Mouse (Mus musculus) lung, adult 2 months (tissue): ENCODE data around the gene D17Wsu92e. TPM values are rescaled to one million over a fixed set of nuclear protein-coding genes. Genes with fewer than 3 reads are reported as not detected.
"Not testable (repeated sequence)": the region's sequence is repeated elsewhere in the genome, so short reads cannot be mapped to it uniquely, and the experiment has no call there.

Source experiments
- DNase-seq: peaks from one replicate; pipeline ENCODE4 v3.0.0; 2022
- H3K4me1 ChIP-seq: fragments of 200-500 bp; 2 replicates; pipeline ENCODE4 v1.6.1; 2011; ENCODE audit warnings: low read length; ENCODE audit not compliant: control insufficient read depth, insufficient read depth
- H3K4me3 ChIP-seq: fragments of 200-500 bp; replicated peaks from 2 replicates; pipeline ENCODE3; 2011; ENCODE audit warnings: low read depth, mild to moderate bottlenecking, control low read depth, low read length; ENCODE audit errors: extremely low read depth
- CTCF ChIP-seq: fragments of 200-500 bp; IDR thresholded peaks from 2 replicates; pipeline ENCODE4 v1.5.1; 2011; ENCODE audit warnings: mild to moderate bottlenecking, low read length, control low read depth; ENCODE audit not compliant: insufficient read depth
- POLR2A ChIP-seq: fragments of 200-500 bp; IDR thresholded peaks from 2 replicates; pipeline ENCODE4 v1.6.1; 2011; ENCODE audit warnings: low read depth, mild to moderate bottlenecking, control low read depth, low read length, borderline replicate concordance; ENCODE audit errors: extremely low read depth
- WGBS: fragments of 180-500 bp; shearing (Covaris S2); methylation state at CpG from one replicate; pipeline ENCODE4 v1.1.7; 2018; 5-methylcytosine and 5-hydroxymethylcytosine counted together
- polyA plus RNA-seq: library from polyadenylated mRNA; depleted of rRNA; stranded (reverse); fragments of >200 nt; gene quantifications from 2 replicates; pipeline ENCODE4 v1.2.3, GENCODE M21; 2012

The D17Wsu92e gene
- polyA plus RNA-seq, 1 experiment, result 131 TPM

- peak overlapping the region; percentile 93 for H3K4me3 ChIP-seq
- H3K4me1 ChIP-seq, result peaks cover 2% of the 10 kb centered on the region; the same call in 1 of the 2 replicates
- whole genome bisulfite sequencing, result 2% methylated on average over 35 of the region's 35 CpGs
- DNase-seq, result peak; percentile 94
- no peak for TF ChIP-seq CTCF
- peak; percentile 89 for TF ChIP-seq POLR2A
These were observed 19.2 kb upstream of the D17Wsu92e start for GRCm38 (mm10) chr17:27839469-27840252.

DNA sequence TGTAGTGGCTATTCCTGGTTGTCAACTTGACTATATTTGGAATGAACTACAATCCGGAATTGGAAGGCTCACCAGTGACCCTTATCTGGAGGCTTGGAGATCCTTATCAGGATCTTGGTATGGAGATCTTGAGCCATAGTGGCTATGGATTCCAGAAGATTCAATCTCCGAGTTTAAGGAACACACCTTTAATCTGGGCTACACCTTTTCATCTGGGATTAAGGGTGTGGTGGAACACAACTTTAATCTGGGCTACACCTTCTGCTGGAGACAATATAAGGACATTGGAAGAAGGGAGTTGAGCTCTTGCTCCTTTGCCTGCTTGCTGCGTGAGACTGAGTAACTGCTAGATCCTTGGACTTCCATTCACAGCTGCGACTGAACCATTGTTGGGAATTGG lies 17.4 kb upstream of the D17Wsu92e start, which contains the start of gene Snrpc:
TSS of gene Snrpc (plus strand) at position 301 of the 400 bp plus-strand sequence.
- WGBS, result 75% methylated on average over 4 of the region's 4 CpGs
- not testable (repeated sequence) for H3K4me1 ChIP-seq, DNase-seq, H3K4me3 ChIP-seq

- no peak for DNase-seq
- TF ChIP-seq CTCF (peak; percentile 20; the same call in 1 of the 2 replicates), POLR2A (no peak)
- WGBS, result 57% methylated on average over 7 of the region's 7 CpGs
- no peaks in the 10 kb centered on the region for H3K4me1 ChIP-seq
- no peak overlapping the region for H3K4me3 ChIP-seq
These were observed 10.0 kb upstream of the D17Wsu92e start for GRCm38 (mm10) chr17:27830411-27830810.

DNA sequence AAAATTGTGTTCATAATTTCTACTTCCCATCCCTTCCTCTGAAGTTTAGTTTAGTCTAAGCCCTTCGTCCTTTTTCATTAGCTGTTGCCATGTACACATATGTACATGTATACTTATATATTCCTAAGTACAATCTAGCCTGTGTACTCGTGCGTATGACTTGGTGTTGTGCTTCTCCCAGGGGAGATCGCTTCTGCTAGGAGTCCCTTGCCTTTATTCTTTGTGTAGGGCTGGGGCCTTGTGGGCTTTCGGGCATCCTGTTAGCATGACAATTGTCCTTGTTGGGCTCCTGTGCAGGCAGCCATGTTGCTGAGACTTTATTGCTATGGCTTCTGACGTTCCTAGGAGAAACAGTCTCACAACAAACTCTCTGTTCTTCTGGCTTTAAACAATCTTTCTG lies 7.1 kb upstream of the D17Wsu92e start:
- no peak for DNase-seq
- H3K4me1 ChIP-seq, result no peaks in the 10 kb centered on the region
- no peak overlapping the region for H3K4me3 ChIP-seq
- WGBS, result 35% methylated on average over 6 of the region's 6 CpGs
- TF ChIP-seq POLR2A, result no peak
- no peak for TF ChIP-seq CTCF

DNA sequence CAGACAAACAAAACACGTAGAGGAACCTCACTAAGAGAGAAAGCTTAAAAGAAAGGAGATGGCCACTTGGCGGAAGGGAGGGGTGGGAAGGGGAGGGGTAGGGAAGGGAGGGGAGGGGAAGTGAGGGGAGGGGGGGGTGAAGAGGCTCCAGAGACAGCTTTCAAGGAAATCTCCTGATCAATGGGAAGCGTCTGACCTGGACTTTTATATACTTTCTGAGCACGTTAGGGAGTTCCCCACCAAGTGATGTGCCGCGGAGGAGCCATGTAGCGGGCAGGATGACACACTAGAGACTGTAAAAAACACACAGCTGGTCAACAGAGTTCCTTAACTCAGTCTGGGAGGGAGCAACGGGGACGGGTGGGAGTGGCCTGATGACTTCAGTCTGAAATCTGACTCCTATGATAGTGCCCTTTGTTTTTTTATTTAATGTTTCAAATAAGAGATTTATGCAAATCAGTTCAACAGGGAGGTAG lies 6.5 kb upstream of the D17Wsu92e start:
- peak; percentile 28 for DNase-seq
- 1% methylated on average over 8 of the region's 9 CpGs for WGBS
- Histone ChIP-seq H3K4me1 (no peaks in the 10 kb centered on the region), H3K4me3 (peak overlapping the region; percentile 50)
- TF ChIP-seq POLR2A (peak; percentile 58; the same call in 1 of the 2 replicates), CTCF (no peak)

DNA sequence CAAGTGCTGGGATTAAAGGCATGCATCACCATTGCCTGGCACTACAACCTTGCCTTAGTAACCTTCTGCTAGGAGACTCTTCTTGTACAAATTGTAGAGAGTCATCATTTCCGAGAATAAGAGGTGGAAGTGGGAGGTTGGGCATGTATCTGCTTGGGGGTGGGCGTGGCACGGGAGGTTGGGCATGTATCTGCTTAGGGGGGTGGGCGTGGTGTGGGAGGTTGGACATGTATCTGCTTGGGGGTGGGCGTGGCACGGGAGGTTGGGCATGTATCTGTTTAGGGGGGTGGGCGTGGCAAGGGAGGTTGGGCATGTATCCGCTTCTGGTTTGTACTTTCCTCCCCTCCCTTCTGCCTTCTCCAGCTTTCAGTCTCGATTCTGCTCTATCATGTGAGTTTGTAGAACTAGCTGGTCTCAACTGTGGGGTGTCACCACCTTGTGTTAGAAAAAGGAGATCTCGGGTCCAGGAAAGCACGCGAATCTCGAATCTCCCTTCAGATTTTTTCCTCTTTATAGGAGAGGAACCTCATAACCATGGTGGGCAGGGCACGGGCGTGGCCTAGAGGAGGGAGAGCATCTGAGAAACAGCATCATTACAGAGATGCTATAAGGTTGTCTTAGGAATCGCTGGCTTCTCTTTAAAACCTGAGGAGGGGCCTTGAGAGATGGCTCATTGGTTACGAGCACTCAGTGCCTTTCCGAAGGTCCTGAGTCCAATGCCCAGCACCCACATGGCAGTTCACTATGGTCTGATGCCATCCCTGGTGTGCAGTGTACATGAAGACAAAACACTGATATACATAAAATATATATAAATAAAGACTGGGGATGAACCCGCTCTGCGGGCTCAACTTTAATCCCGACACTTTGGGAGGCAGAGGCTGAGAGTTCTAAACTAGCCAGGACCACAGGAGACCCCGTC lies 5.8 kb upstream of the D17Wsu92e start:
- Histone ChIP-seq H3K4me3 (peak overlapping the region; percentile 57), H3K4me1 (peaks cover 3% of the 10 kb centered on the region)
- DNase-seq, result peak; percentile 44
- WGBS, result 4% methylated on average over 22 of the region's 22 CpGs
- TF ChIP-seq CTCF (no peak), POLR2A (peak; percentile 28; the same call in 1 of the 2 replicates)

- TF ChIP-seq CTCF, result no peak
- TF ChIP-seq POLR2A, result no peak
- Histone ChIP-seq H3K4me1 (peaks cover 4% of the 10 kb centered on the region), H3K4me3 (no peak overlapping the region)
- WGBS, result 19% methylated on average over 3 of the region's 3 CpGs
- DNase-seq, result no peak
These were observed 5.1 kb upstream of the D17Wsu92e start for GRCm38 (mm10) chr17:27825539-27825938.

- DNase-seq, result no peak
- 39% methylated on average over 1 of the region's 1 CpGs for WGBS
- H3K4me1 ChIP-seq, result peaks cover 4% of the 10 kb centered on the region
- no peak overlapping the region for H3K4me3 ChIP-seq
- no peak for TF ChIP-seq POLR2A
- no peak for TF ChIP-seq CTCF
These were observed 4.5 kb upstream of the D17Wsu92e start for GRCm38 (mm10) chr17:27824941-27825340.

DNA sequence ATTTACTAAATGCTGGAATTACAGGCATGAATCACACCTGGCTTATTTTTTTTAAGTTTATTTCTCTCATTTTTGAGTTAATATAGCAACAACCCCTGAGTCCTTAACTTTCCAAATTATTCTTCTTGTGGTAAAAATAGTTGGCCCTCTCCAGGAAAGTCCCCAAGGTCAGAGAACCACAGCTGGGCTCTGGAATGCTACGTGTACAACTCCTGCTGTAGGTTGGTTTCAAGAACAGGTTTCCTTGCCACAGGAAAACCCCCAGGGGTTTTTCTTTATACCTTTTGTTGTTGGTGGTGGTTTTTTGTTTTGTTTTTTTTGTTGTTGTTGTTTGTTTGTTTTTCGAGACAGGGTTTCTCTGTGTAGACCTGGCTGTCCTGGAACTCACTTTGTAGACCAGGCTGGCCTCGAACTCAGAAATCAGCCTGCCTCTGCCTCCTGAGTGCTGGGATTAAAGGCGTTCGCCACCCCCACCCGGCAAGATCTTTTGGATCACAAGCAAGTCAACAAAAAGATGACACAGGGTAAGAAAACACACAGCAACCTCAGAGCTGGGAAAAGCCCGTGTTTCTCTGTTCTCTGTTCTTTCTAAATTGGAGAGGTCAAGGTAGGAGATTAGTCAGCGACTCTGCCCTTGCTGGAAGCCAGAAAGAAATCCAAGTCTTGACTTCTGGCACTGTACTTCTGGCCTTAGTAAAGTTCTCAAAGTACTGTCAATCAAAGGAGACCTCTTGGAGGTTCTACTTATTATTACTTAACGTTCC lies 2.9 kb upstream of the D17Wsu92e start:
- no peak for DNase-seq
- WGBS, result 80% methylated on average over 9 of the region's 9 CpGs
- peaks cover 10% of the 10 kb centered on the region for H3K4me1 ChIP-seq
- TF ChIP-seq CTCF (no peak), POLR2A (no peak)
- no peak overlapping the region for H3K4me3 ChIP-seq
